Mouse (Mus musculus) urinary bladder, postnatal 14 days (tissue): ENCODE data around the gene Plekha8.
A peak's percentile ranks its signal among the peaks of the same experiment; 100 is the strongest.

ENCODE experiments used
- DNase-seq: peaks from one replicate; pipeline ENCODE4 v3.0.0; 2021; ENCODE audit warnings: low spot score

Gene Plekha8

GRCm38 (mm10) chr6:54586911-54587310, 8.0 kb upstream of the Plekha8 start:
- no peak for DNase-seq

- DNase-seq: no peak
These were observed 7.2 kb upstream of the Plekha8 start for GRCm38 (mm10) chr6:54587683-54588082.

GRCm38 (mm10) chr6:54588212-54588611, 6.7 kb upstream of the Plekha8 start:
- no peak for DNase-seq

- no peak for DNase-seq
These were observed 4.2 kb upstream of the Plekha8 start for GRCm38 (mm10) chr6:54590691-54591090.

DNA sequence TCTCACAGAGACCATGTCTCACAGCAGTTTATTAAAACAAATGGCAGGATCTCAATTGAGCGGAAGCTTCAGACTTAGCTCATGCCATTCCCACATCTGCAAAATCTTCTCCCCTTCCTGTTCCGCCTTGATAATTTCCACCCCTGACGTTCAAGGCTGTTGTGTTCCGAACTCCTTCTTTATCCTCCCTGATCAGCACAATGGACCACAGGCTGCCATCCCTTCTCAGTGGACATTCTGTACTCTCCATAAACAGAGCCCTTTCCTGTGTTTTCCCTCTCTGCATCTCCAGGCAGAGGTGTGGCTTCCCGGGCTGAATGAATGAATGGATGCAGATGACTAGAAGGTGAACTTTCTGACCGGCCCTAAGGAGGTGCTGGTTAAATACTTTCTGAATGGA, 3.1 kb upstream of the Plekha8 start:
- no peak for DNase-seq

GRCm38 (mm10) chr6:54592938-54593535, 1.9 kb upstream of the Plekha8 start:
- DNase-seq: peak; percentile 92

DNA sequence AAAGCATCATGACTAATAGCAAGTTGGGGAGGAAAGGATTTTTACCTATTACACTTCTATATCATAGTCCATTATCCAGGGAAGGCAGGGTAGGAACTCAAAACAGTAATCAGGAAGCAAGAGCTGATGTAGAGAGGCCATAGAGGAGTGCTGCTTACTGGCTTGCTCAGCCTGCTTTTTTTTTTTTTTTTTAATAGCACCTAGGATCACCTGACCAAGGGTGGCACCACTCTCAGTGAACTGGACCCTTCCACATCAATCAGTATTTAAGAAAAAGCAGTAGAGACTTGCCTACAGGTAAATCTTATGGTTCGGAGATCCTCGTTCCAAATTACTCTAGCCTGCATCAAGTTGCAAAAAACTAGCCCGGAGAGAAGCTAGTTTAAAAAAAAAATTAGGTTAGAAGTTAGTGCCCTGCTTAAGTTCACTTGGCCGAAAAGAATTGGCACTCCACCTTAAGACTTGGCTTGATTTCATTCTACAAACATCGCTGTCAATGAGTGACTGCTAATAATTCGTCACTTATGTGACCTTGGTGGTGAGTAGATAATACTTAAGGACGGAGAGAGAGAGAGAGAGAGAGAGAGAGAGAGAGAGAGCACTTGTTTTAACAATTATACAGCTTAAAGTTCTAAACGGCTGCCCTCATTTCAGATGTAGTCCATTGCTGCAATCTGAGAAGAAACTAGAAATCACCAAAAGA, 994 bp upstream of the Plekha8 start:
- no peak for DNase-seq

DNA sequence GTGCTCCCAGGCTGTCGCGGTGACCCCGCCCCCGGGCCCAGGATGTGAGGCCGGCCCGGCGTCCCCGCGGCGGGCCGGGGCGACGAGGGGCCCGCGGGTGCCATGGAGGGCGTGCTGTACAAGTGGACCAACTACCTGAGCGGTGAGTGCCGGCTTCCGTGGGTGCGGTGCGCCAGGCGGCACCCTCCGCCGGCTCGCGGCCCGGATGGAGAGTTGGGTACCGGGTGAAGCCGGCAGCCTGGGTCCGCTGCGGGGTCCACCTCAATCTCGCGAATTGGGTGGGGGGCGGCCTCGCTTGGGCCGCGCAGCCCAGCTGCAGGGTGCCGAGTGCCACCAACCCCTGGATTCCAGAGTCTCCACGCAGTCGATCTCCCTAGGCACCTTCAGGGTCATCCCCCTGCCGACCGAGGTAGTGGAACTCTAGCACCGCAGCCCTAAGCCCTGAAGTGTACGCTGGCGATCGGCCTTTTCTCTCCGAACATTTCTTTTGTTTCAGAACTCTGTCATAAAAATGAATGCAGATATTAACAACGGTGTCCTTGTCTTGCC, 493 bp downstream of the Plekha8 start:
- DNase-seq: no peak

DNA sequence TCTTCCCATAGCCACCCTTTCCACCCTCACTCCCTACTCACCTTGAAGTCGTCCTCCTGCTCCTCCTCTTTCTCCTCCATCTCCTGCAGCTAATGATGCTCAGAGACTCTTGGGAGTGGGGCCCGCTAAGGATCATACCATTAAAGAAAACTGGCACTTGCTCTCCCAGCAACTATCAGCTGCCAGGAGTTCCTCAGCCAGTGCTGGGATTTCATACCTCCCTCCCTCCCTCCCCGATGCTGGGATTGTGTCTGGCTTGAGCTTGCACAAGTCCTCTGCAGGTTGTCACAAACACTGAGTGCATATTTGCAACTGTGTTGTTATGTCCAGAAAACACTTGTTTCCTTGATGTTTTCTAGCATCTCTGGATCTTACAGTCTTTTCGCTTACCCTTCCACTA, 2.3 kb downstream of the Plekha8 start, which contains the start of gene Fkbp14:
Fkbp14 (minus strand) TSS at position 101 of the 400 bp plus-strand sequence.
- DNase-seq: no peak

DNA sequence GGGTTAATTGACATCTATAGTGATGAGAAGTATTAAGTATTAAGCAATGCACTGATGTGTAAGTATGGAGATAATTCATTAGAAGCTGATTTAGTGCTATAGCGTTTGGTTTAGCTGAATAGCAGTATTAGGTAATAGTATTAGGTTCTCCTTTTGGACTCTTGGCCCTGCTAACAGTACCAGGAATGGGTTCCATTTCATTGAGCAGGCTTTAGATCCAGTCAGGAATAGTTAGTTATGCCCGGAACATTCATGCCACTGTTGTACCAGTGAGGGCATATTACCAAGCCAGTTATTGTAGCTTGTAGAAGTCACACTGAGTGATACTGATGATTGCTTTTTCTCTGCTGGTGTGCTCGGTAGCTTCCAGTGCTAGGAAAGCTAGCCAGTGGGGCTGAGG, 2.8 kb downstream of the Plekha8 start:
- no peak for DNase-seq

GRCm38 (mm10) chr6:54600681-54601347, 5.9 kb downstream of the Plekha8 start:
- no peak for DNase-seq

- no peak for DNase-seq
These were observed 8.0 kb downstream of the Plekha8 start for GRCm38 (mm10) chr6:54602891-54603290.

DNA sequence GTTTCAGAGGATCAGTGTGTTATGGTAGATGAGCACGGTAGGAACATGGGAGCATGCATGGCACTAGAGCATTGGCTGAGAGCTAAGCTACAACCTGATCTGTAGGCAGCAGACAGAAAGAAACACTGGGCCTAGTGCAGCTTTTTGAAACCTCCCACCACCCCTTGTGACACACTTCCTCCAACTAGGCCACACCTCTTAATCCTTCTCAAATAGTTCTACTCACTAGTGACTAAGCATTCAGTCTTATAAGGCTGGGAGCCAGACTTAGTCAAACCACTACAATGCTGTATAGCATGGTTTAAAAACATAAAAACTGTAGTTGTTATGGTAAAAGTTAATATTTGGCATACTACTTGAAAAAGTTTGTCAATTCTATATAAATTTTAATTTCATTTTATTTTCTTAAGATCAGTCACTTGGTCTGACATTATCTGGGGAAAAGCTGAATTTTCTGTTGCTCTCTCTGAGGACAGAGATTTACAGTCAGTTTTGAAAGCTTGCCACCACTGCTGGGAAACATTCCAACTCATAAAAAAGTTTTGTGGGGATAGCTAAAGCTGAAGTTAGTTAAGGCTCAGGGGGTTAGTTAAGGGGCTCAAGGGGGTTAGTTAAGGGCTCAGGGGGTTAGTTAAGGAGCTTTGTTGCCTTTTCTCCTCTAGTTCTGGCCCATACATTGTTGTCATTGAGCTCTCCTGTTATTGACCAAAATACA, 9.2 kb downstream of the Plekha8 start:
- peak; percentile 58 for DNase-seq

DNA sequence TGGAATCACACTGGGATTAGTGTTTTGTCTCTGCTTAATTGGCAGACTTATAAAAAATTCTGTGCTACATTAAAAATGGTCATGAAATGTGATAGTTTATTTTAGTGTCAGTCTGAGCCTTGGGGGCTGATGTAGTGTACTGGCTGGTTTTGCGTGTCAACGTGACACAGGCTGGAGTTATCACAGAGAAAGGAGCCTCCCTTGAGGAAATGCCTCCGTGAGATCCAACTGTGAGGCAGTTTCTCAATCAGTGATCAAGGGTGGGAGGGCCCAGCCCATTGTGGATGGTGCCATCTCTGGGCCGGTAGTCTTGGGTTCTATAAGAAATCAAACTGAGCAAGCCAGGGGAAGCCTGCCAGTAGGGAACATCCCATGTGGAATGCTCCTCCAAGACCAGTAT, 11.3 kb downstream of the Plekha8 start:
- DNase-seq: peak; percentile 10

DNA sequence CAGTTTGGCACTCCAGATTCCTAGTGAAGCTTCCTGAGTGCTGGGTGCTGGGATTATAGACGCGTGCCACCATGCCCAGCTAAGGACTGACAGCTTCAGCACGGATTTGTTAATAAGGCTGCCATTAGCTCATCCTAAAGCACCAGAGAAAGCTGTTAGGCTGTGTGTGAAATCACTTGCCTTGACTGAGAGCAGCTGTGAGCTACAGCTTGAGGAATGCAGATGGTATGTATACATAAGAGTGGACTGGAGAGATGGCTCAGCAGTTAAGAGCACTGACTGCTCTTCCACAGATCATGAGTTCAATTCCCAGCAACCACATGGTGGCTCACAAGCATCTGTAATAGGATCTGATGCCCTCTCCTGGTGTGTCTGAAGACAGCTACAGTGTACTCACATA, 22.5 kb downstream of the Plekha8 start:
- DNase-seq: no peak

- DNase-seq: no peak
These were observed 24.6 kb downstream of the Plekha8 start for GRCm38 (mm10) chr6:54619530-54619929.

DNA sequence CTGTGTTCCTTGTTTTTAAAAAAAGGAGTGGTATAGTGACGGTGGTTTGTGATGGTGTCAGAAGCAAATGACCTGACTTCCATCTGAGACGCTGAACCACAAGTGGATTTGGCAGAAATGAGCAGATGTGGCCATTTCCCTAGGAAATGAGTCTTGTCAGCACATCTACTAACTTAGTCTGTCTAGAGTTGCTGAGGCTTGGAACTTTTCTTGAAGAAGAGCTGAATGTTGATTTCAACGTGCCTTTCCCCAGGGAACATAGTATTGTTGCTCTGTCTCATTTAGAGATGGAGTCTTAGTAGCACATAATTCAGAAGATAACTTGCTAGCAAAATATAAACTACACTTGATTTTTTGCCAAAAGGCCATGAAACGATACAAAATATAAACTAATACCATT, 25.4 kb downstream of the Plekha8 start:
- no peak for DNase-seq

DNA sequence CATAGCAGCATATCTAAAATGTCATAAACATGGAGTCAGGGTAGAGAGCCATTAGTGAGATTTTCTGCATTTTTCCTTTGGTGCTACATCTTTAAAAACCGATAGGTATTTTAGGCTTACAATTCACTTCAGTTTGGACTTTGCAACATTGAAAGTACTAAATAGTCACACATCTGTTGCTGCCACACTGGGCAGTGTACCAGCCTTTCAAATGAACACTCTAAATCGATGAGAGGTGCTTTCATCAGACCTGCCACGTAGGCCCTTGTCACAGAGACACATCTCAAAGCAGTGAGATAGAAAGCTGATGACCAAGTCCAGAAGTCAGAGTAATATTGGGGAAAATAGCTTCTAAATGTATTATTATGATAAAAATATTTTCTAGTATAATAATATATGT, 33.5 kb downstream of the Plekha8 start:
- DNase-seq: no peak

GRCm38 (mm10) chr6:54629734-54630133, 34.8 kb downstream of the Plekha8 start:
- peak; percentile 35 for DNase-seq

GRCm38 (mm10) chr6:54631462-54631861, 36.6 kb downstream of the Plekha8 start:
- peak; percentile 14 for DNase-seq

GRCm38 (mm10) chr6:54639877-54640276, 45.0 kb downstream of the Plekha8 start:
- DNase-seq: no peak

DNA sequence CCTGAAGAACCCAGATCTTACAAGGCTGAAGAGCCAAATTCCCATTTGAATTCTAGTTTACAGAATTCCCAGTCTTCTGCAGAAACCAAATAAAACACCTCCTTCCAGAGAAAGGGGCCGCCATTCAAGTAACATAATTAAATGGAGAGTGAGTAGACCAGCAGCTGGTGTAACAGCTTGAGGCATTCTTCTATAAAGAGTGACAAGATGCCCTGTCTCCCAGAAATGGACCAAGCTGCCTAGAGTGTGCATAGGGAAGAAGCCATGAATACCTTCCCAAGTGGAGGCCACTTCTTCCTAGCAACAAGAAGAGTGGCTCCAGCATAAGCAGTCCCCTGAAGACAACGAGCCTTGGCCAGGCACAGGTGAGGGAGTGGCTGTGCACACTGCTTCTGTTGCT, 47.0 kb downstream of the Plekha8 start:
- no peak for DNase-seq
